Comparison of ENCODE assay signal across 9 mouse cellular contexts in genomic region chr9:34993467-34994211, GRCm38 (mm10).
DNase-seq lines count a peak whose midpoint lies in the region; ATAC-seq and TF ChIP-seq lines count a peak whose summit lies in the region.
"Had no signal": no experiment of that assay in that cellular context is flagged by ENCODE, and none has a peak within 500 bp of the region (broad histone marks: within the 10 kb centered on the region; RNA-seq: fewer than 3 reads in every experiment).

No protein-coding gene starts in this region.

- H3K27ac ChIP-seq in forebrain, embryonic 13.5 days = no peak overlapping the region
- no peak overlapping the region for H3K27ac ChIP-seq in forebrain, embryonic 11.5 days (ENCODE audit: low read depth, low read length)
- peak overlapping the region; percentile 81 for H3K27ac ChIP-seq in gastrocnemius, adult 2 months
- H3K27ac ChIP-seq: embryonic facial prominence, embryonic 13.5 days had no signal

- no peak overlapping the region for H3K4me2 ChIP-seq in forebrain, embryonic 13.5 days
- H3K4me2 ChIP-seq in forebrain, embryonic 11.5 days (ENCODE audit: low read depth, low read length, severe bottlenecking) = no peak overlapping the region
- H3K4me2 ChIP-seq: embryonic facial prominence, embryonic 13.5 days had no signal

- H3K27me3 ChIP-seq in forebrain, embryonic 13.5 days = 0 out of 2 replicates have a peak, but pooled peaks cover 3% of the 10 kb centered on the region
- H3K27me3 ChIP-seq in forebrain, embryonic 11.5 days (ENCODE audit: control insufficient read depth, insufficient read depth, low read length) = no peaks in the 10 kb centered on the region
- H3K27me3 ChIP-seq: embryonic facial prominence, embryonic 13.5 days had no signal

- intact Hi-C loops in gastrocnemius, adult 2 months (cut with DNase I) = loop anchor here (5.0 kb wide), 1 partner anchor 124 kb away; the partner anchor contains the start of gene St3gal4
- intact Hi-C loops in left cerebral cortex, postnatal 4 days (cut with DNase I) = no loop called here

- no peak for DNase-seq in forebrain, embryonic 11.5 days (ENCODE audit: low spot score)
- DNase-seq in gastrocnemius, adult 2 months = peak; percentile 92
- DNase-seq in kidney, adult 8-10 months = peak; percentile 88 to 89
- peak; percentile 90 for DNase-seq in left cerebral cortex, postnatal 4 days
- peak; percentile 85 for DNase-seq in skeletal muscle tissue, adult 2 months (ENCODE audit: low read depth, low spot score)

- no peak overlapping the region for H3K4me3 ChIP-seq in forebrain, embryonic 13.5 days
- no peak overlapping the region for H3K4me3 ChIP-seq in forebrain, embryonic 11.5 days (ENCODE audit: low read depth, low read length)
- no peak overlapping the region for H3K4me3 ChIP-seq in gastrocnemius, adult 2 months
- H3K4me3 ChIP-seq: embryonic facial prominence, embryonic 13.5 days had no signal

- no peak overlapping the region for H3K9ac ChIP-seq in forebrain, embryonic 13.5 days
- H3K9ac ChIP-seq in forebrain, embryonic 11.5 days (ENCODE audit: low read length) = no peak overlapping the region
- H3K9ac ChIP-seq: embryonic facial prominence, embryonic 13.5 days had no signal

- peaks cover 43% of the 10 kb centered on the region for H3K4me1 ChIP-seq in forebrain, embryonic 13.5 days
- peaks cover 13% of the 10 kb centered on the region; the same call in 1 of the 2 replicates for H3K4me1 ChIP-seq in forebrain, embryonic 11.5 days (replicated peaks; ENCODE audit: control insufficient read depth, insufficient read depth, low read length)

- ATAC-seq in forebrain, embryonic 13.5 days = peak; percentile 41; the same call in 1 of the 2 replicates
- ATAC-seq in forebrain, embryonic 11.5 days (replicated peaks; ENCODE audit: low FRiP score) = no peak
- ATAC-seq in cerebellum, adult (ENCODE audit: insufficient number of reproducible peaks, low FRiP score, low TSS enrichment) = peak; percentile 85
- ATAC-seq in activated CD4-positive, CD25-positive, alpha-beta regulatory T cell, adult 4 months = no peak

- H3K36me3 ChIP-seq in forebrain, embryonic 13.5 days (ENCODE audit: poor library complexity, severe bottlenecking) = no peaks in the 10 kb centered on the region
- H3K36me3 ChIP-seq in forebrain, embryonic 11.5 days (ENCODE audit: control insufficient read depth, insufficient read depth, low read length) = no peaks in the 10 kb centered on the region
- H3K36me3 ChIP-seq: embryonic facial prominence, embryonic 13.5 days had no signal

- 71% methylated on average over 4 of the region's 4 CpGs for WGBS in forebrain, embryonic 13.5 days
- WGBS in forebrain, embryonic 11.5 days = 88% methylated on average over 4 of the region's 4 CpGs

- TF ChIP-seq CTCF in gastrocnemius, adult 2 months (IDR thresholded peaks at IDR 0.05) = no peak

- no peaks in the 10 kb centered on the region for H3K9me3 ChIP-seq in forebrain, embryonic 13.5 days (replicated peaks)
- no peaks in the 10 kb centered on the region for H3K9me3 ChIP-seq in forebrain, embryonic 11.5 days (ENCODE audit: control insufficient read depth, low read length)
- H3K9me3 ChIP-seq: embryonic facial prominence, embryonic 13.5 days had no signal

Comparison
In these comparisons a context has a peak if more than half of its experiments do, and no peak if none do; other contexts are left out.
1. ATAC-seq: peak in forebrain, embryonic 13.5 days (single experiment) and cerebellum, adult (single experiment); none in forebrain, embryonic 11.5 days (single experiment) and activated CD4-positive, CD25-positive, alpha-beta regulatory T cell, adult 4 months (single experiment).